Comparison of ENCODE assay signal across 8 mouse cellular contexts in the genomic region with DNA sequence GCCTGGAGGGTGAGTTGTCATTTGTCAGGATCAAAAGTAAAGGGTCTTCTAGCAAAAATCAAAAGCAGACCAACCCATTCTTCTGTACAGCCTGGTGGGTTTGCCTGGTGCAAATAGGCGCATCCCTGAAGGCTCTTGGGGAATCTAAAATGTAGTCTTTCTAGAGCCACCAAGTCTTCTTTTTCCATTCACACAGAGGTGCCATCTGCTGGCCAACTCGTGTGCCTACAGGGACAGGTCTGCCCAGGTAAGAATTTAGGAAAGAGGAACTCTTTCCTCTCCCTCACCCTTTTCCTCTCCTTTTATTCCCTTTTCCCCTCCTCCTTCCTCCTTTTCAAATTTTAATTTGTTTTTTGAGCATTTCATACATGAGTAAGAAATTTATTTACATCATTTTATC.
A peak's percentile ranks its signal among the peaks of the same experiment; 100 is the strongest.
DNase-seq lines count a peak whose midpoint lies in the region; ATAC-seq and TF ChIP-seq lines count a peak whose summit lies in the region.
"Had no signal": no experiment of that assay in that cellular context is flagged by ENCODE, and none has a peak within 500 bp of the region (broad histone marks: within the 10 kb centered on the region; RNA-seq: fewer than 3 reads in every experiment).

No protein-coding gene starts in this region.

- TF ChIP-seq POLR2A in cortical plate, adult 2 months (IDR thresholded peaks at IDR 0.05; ENCODE audit: extremely low read depth, insufficient read depth, low read length) = no peak
- TF ChIP-seq POLR2A in thymus, adult 2 months (IDR thresholded peaks at IDR 0.05; ENCODE audit: control insufficient read depth, extremely low read depth, insufficient read depth, low read length, poor library complexity) = no peak

- no peak for ATAC-seq in kidney, embryonic 15.5 days (replicated peaks; ENCODE audit: low FRiP score)

- peak; percentile 63 for TF ChIP-seq CTCF in cortical plate, adult 2 months (IDR thresholded peaks at IDR 0.05; ENCODE audit: extremely low read depth, insufficient read depth, low read length)
- TF ChIP-seq CTCF in thymus, adult 2 months (IDR thresholded peaks at IDR 0.05; ENCODE audit: borderline replicate concordance, control insufficient read depth, extremely low read depth, insufficient read depth, low read length, poor library complexity) = no peak

- no peaks in the 10 kb centered on the region for H3K4me1 ChIP-seq in kidney, embryonic 15.5 days
- H3K4me1 ChIP-seq in cortical plate, adult 2 months (ENCODE audit: control insufficient read depth, insufficient read depth, low read length) = no peaks in the 10 kb centered on the region
- H3K4me1 ChIP-seq in thymus, adult 2 months (replicated peaks; ENCODE audit: control insufficient read depth, insufficient read depth, low read length) = no peaks in the 10 kb centered on the region
- H3K4me1 ChIP-seq: embryonic facial prominence, embryonic 12.5 days had no signal

- H3K27me3 ChIP-seq in kidney, embryonic 15.5 days = no peaks in the 10 kb centered on the region
- H3K27me3 ChIP-seq in thymus, adult 2 months (ENCODE audit: control insufficient read depth, insufficient read depth, low read length) = no peaks in the 10 kb centered on the region
- H3K27me3 ChIP-seq: embryonic facial prominence, embryonic 12.5 days had no signal

- no peak overlapping the region for H3K9ac ChIP-seq in kidney, embryonic 15.5 days
- H3K9ac ChIP-seq: embryonic facial prominence, embryonic 12.5 days had no signal

- no peak overlapping the region for H3K4me3 ChIP-seq in kidney, embryonic 15.5 days (replicated peaks)
- no peak overlapping the region for H3K4me3 ChIP-seq in cortical plate, adult 2 months (ENCODE audit: insufficient read depth, low read length)
- no peak overlapping the region for H3K4me3 ChIP-seq in thymus, adult 2 months (ENCODE audit: control insufficient read depth, insufficient read depth, low read length)
- H3K4me3 ChIP-seq: embryonic facial prominence, embryonic 12.5 days had no signal

- WGBS in kidney, embryonic 15.5 days = 19% methylated on average over 2 of the region's 2 CpGs
- 22% methylated on average over 2 of the region's 2 CpGs for WGBS in thymus, adult 2 months

- peak; percentile 7 for DNase-seq in kidney, adult 18-20 months
- peak; percentile 33 for DNase-seq in thymus, postnatal 4 days
- DNase-seq in thymus, postnatal 25 days = no peak
- DNase-seq in testis, postnatal 10 days (ENCODE audit: low spot score) = peak; percentile 48
- DNase-seq in thymus, adult 2 months = no peak

- H3K9me3 ChIP-seq in kidney, embryonic 15.5 days (replicated peaks) = no peaks in the 10 kb centered on the region
- H3K9me3 ChIP-seq: embryonic facial prominence, embryonic 12.5 days had no signal

- no peaks in the 10 kb centered on the region for H3K36me3 ChIP-seq in kidney, embryonic 15.5 days
- no peaks in the 10 kb centered on the region for H3K36me3 ChIP-seq in thymus, adult 2 months (ENCODE audit: control insufficient read depth, insufficient read depth, low read length)
- H3K36me3 ChIP-seq: embryonic facial prominence, embryonic 12.5 days had no signal

- H3K4me2 ChIP-seq in kidney, embryonic 15.5 days = no peak overlapping the region
- H3K4me2 ChIP-seq: embryonic facial prominence, embryonic 12.5 days had no signal

- H3K27ac ChIP-seq in kidney, embryonic 15.5 days = no peak overlapping the region
- H3K27ac ChIP-seq in cortical plate, adult 2 months (ENCODE audit: insufficient read depth, low read length) = no peak overlapping the region
- H3K27ac ChIP-seq in thymus, adult 2 months (ENCODE audit: control insufficient read depth, insufficient read depth, low read length) = no peak overlapping the region
- H3K27ac ChIP-seq: embryonic facial prominence, embryonic 12.5 days had no signal

Comparison
In these comparisons a context has a peak if more than half of its experiments do, and no peak if none do; other contexts are left out.
1. DNase-seq: peak in kidney, adult 18-20 months (single experiment), thymus, postnatal 4 days (single experiment) and testis, postnatal 10 days (single experiment); none in thymus, postnatal 25 days (single experiment) and thymus, adult 2 months (single experiment).